8 mouse cellular contexts compared by ENCODE assay signal in genomic region chr13:20306180-20307177, GRCm38 (mm10).
DNase-seq lines count a peak whose midpoint lies in the region; ATAC-seq and TF ChIP-seq lines count a peak whose summit lies in the region.

No protein-coding gene starts in this region.

- no peak for DNase-seq in hindbrain, postnatal 0 days (ENCODE audit: low spot score)
- DNase-seq in hindbrain, embryonic 11.5 days (ENCODE audit: low spot score): no peak
- DNase-seq in cerebellum, adult 9-11 months: peak; percentile 20
- no peak for DNase-seq in heart, embryonic 10.5 days (ENCODE audit: low spot score)
- DNase-seq in thymus, postnatal 10 days (ENCODE audit: low spot score in 2 of 2): no peak
- DNase-seq in urinary bladder, postnatal 4 days (ENCODE audit: low spot score in 2 of 2): no peak
- DNase-seq in testis, postnatal 14 days (ENCODE audit: low spot score): no peak

- 53% methylated on average over 5 of the region's 5 CpGs for WGBS in hindbrain, postnatal 0 days
- 68% methylated on average over 5 of the region's 5 CpGs for WGBS in hindbrain, embryonic 11.5 days
- WGBS in heart, embryonic 10.5 days: 55% methylated on average over 5 of the region's 5 CpGs
- WGBS in midbrain, embryonic 15.5 days: 54% methylated on average over 5 of the region's 5 CpGs

- no peaks in the 10 kb centered on the region for H3K4me1 ChIP-seq in hindbrain, postnatal 0 days (ENCODE audit: insufficient read depth, low read length)
- H3K4me1 ChIP-seq in hindbrain, embryonic 11.5 days (replicated peaks; ENCODE audit: control insufficient read depth, insufficient read depth, low read length): no peaks in the 10 kb centered on the region
- peaks cover 14% of the 10 kb centered on the region; the same call in 1 of the 2 replicates for H3K4me1 ChIP-seq in heart, embryonic 10.5 days
- H3K4me1 ChIP-seq in midbrain, embryonic 15.5 days: no peaks in the 10 kb centered on the region

- peak; percentile 62 for ATAC-seq in hindbrain, postnatal 0 days
- no peak for ATAC-seq in hindbrain, embryonic 11.5 days (ENCODE audit: low FRiP score)
- ATAC-seq in midbrain, embryonic 15.5 days (replicated peaks): peak; percentile 59; the same call in 1 of the 2 replicates

- no peak overlapping the region for H3K4me2 ChIP-seq in hindbrain, postnatal 0 days (ENCODE audit: low read depth, low read length)
- H3K4me2 ChIP-seq in hindbrain, embryonic 11.5 days (replicated peaks; ENCODE audit: low read depth, low read length): no peak overlapping the region
- H3K4me2 ChIP-seq in midbrain, embryonic 15.5 days: no peak overlapping the region

- H3K4me3 ChIP-seq in hindbrain, postnatal 0 days (ENCODE audit: low read length): no peak overlapping the region
- H3K4me3 ChIP-seq in hindbrain, embryonic 11.5 days (ENCODE audit: low read depth, low read length): no peak overlapping the region
- no peak overlapping the region for H3K4me3 ChIP-seq in heart, embryonic 10.5 days
- H3K4me3 ChIP-seq in midbrain, embryonic 15.5 days: no peak overlapping the region

- no peaks in the 10 kb centered on the region for H3K27me3 ChIP-seq in hindbrain, postnatal 0 days (ENCODE audit: insufficient read depth, low read length)
- no peaks in the 10 kb centered on the region for H3K27me3 ChIP-seq in hindbrain, embryonic 11.5 days (ENCODE audit: control insufficient read depth, insufficient read depth, low read length)
- H3K27me3 ChIP-seq in heart, embryonic 10.5 days (ENCODE audit: insufficient read depth, poor library complexity, severe bottlenecking): no peaks in the 10 kb centered on the region
- no peaks in the 10 kb centered on the region for H3K27me3 ChIP-seq in midbrain, embryonic 15.5 days (replicated peaks)

- no peaks in the 10 kb centered on the region for H3K9me3 ChIP-seq in hindbrain, postnatal 0 days (ENCODE audit: low read length)
- no peaks in the 10 kb centered on the region for H3K9me3 ChIP-seq in hindbrain, embryonic 11.5 days (ENCODE audit: control insufficient read depth, low read length)
- H3K9me3 ChIP-seq in heart, embryonic 10.5 days: no peaks in the 10 kb centered on the region
- H3K9me3 ChIP-seq in midbrain, embryonic 15.5 days: no peaks in the 10 kb centered on the region

- no peak for TF ChIP-seq CTCF in hindbrain, postnatal 0 days (IDR thresholded peaks at IDR 0.05; ENCODE audit: low read depth)

- no peak overlapping the region for H3K9ac ChIP-seq in hindbrain, postnatal 0 days (replicated peaks; ENCODE audit: low read length)
- H3K9ac ChIP-seq in hindbrain, embryonic 11.5 days (ENCODE audit: low read depth, low read length): no peak overlapping the region
- H3K9ac ChIP-seq in midbrain, embryonic 15.5 days: no peak overlapping the region

- no peak overlapping the region for H3K27ac ChIP-seq in hindbrain, postnatal 0 days
- H3K27ac ChIP-seq in hindbrain, embryonic 11.5 days (ENCODE audit: low read depth, low read length): no peak overlapping the region
- H3K27ac ChIP-seq in heart, embryonic 10.5 days: peak overlapping the region; percentile 52; the same call in 1 of the 2 replicates
- no peak overlapping the region for H3K27ac ChIP-seq in midbrain, embryonic 15.5 days

- H3K36me3 ChIP-seq in hindbrain, postnatal 0 days (ENCODE audit: insufficient read depth, low read length): no peaks in the 10 kb centered on the region
- no peaks in the 10 kb centered on the region for H3K36me3 ChIP-seq in hindbrain, embryonic 11.5 days (ENCODE audit: control insufficient read depth, insufficient read depth, low read length)
- H3K36me3 ChIP-seq in heart, embryonic 10.5 days: no peaks in the 10 kb centered on the region
- H3K36me3 ChIP-seq in midbrain, embryonic 15.5 days (replicated peaks): no peaks in the 10 kb centered on the region
